Mouse (Mus musculus) hindbrain, embryonic 15.5 days (tissue): Measurements from ENCODE around the gene Epop. TPM values are rescaled to one million over a fixed set of nuclear protein-coding genes. Genes with fewer than 3 reads are reported as not detected.
"Not testable (repeated sequence)": the region's sequence is repeated elsewhere in the genome, so short reads cannot be mapped to it uniquely, and the experiment has no call there.

Experiments
- ATAC-seq: fragments of 200-750 bp; cut with Nextera tagmentation; 2 replicates; pipeline ENCODE4 v1.8.0; 2017; ENCODE audit warnings: low read depth, moderate number of reproducible peaks, moderate TSS enrichment; ENCODE audit not compliant: low FRiP score
- H3K27ac ChIP-seq: fragments of 300-500 bp; sonication (generic); replicated peaks from 2 replicates; pipeline ENCODE4 v1.5.1; 2015; ENCODE audit warnings: mild to moderate bottlenecking, inconsistent platforms
- H3K27me3 ChIP-seq: fragments of 300-500 bp; sonication (generic); 2 replicates; pipeline ENCODE4 v1.6.1; 2015; ENCODE audit warnings: control low read depth, inconsistent platforms
- H3K36me3 ChIP-seq: fragments of 300-500 bp; sonication (generic); 2 replicates; pipeline ENCODE4 v1.6.1; 2015; ENCODE audit warnings: control low read depth, inconsistent platforms
- H3K4me1 ChIP-seq: fragments of 300-500 bp; sonication (generic); replicated peaks from 2 replicates; pipeline ENCODE4 v1.6.1; 2015; ENCODE audit warnings: control low read depth, inconsistent platforms
- H3K4me2 ChIP-seq: fragments of 300-500 bp; sonication (generic); 2 replicates; pipeline ENCODE4 v1.6.1; 2015; ENCODE audit warnings: moderate library complexity, mild to moderate bottlenecking, inconsistent platforms
- H3K4me3 ChIP-seq: fragments of 300-500 bp; sonication (generic); 2 replicates; pipeline ENCODE4 v1.5.1; 2015; ENCODE audit warnings: mild to moderate bottlenecking, inconsistent platforms
- H3K9ac ChIP-seq: fragments of 300-500 bp; sonication (generic); 2 replicates; pipeline ENCODE4 v1.6.1; 2015; ENCODE audit warnings: inconsistent platforms
- H3K9me3 ChIP-seq: fragments of 300-500 bp; sonication (generic); 2 replicates; pipeline ENCODE4 v1.6.1; 2016; ENCODE audit warnings: control low read depth, inconsistent platforms
- WGBS: fragments of 180-500 bp; shearing (Covaris S2); methylation state at CpG from one replicate; pipeline ENCODE4 v1.1.7; 2015; 5-methylcytosine and 5-hydroxymethylcytosine counted together
- polyA plus RNA-seq: library from polyadenylated mRNA; unstranded; fragments of >200 nt; fragmentation: Nextera tagmentation; extraction: Ambion mirVana; gene quantifications from 2 replicates; pipeline ENCODE4 v1.2.1, GENCODE M21; 2015

Epop gene
- polyA plus RNA-seq, 1 experiment from 2014 or later, result 3.0 TPM

DNA sequence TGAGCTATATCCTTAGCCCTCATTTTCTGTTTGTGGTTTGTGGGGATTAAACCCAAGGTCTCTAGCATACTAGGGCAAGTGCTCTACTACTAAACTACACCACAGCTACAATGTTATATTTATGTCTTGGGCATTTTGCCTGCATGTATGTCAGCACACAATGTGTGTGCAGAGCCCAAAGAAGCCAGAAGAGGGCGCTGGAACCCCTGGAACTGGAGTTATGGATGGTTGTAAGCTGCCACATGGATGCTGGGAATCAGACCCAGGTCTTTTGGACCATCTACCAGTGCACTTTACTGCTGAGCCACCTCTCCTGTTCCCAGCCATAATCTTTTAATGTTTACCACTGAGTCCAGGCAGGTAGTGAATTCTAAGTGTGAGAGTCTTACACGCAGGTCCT, 13.2 kb upstream of the Epop start:
- Histone ChIP-seq H3K4me3 (no peak overlapping the region), H3K9me3 (no peaks in the 10 kb centered on the region), H3K27ac (no peak overlapping the region), H3K4me1 (no peaks in the 10 kb centered on the region), H3K36me3 (no peaks in the 10 kb centered on the region), H3K4me2 (no peak overlapping the region), H3K27me3 (no peaks in the 10 kb centered on the region), H3K9ac (no peak overlapping the region)
- ATAC-seq, result no peak
- 51% methylated on average over 2 of the region's 2 CpGs for WGBS

DNA sequence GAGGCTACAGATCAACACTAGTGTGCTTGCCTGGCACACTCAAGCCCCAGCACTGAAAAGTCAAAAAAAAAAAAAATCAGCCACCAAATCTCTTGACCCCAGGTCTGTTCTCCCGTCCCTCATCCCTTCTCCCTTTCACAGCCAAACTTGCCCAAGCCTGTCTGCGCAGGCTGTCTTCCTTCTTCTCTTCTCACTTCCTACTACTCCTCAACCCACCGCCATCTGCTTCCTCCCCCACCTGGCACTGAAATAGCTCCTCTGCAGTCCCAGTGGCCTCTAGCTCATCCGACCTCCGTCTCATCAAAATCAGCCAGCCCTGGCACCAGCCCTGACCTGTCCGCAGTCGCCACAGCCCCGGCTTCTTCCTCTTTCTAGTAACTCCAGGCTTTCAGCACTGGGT, 12.2 kb upstream of the Epop start:
- WGBS, result 63% methylated on average over 8 of the region's 8 CpGs

DNA sequence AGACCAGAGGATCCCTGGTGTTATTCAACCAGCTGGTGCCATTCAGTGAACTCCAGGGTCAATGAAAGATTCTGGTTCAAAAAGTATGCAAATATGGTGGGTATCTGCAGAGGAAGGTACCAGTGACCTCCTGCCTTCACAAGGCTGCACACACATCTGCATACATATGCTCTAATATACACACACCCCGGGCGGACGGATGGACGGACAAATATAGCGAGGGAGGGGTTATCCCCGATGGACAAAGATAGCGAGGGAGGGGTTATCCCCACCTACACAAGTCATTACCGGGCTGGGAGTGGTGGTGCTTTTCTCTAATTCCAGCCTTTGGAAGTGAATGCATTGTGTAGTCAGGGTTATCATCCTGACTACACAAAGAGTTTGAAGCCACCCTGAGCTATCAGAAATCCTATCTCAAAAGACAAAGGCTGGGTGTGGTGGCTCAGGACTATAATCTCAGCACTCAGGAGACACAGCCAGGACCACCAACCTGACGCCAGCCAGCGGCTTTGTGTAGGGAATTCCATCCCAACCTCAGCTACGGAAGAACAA, 6.0 kb upstream of the Epop start:
- 81% methylated on average over 11 of the region's 11 CpGs for WGBS
- Histone ChIP-seq H3K4me2 (no peak overlapping the region), H3K27me3 (peaks cover 15% of the 10 kb centered on the region), H3K36me3 (no peaks in the 10 kb centered on the region), H3K27ac (no peak overlapping the region), H3K9ac (no peak overlapping the region), H3K4me3 (no peak overlapping the region), H3K4me1 (no peaks in the 10 kb centered on the region), H3K9me3 (no peaks in the 10 kb centered on the region)
- ATAC-seq, result no peak

More for the DNA sequence above, 12.2 kb upstream of the Epop start:
- H3K9me3 ChIP-seq, result no peaks in the 10 kb centered on the region
- H3K4me2 ChIP-seq, result no peak overlapping the region
- no peak overlapping the region for H3K27ac ChIP-seq
- no peak overlapping the region for H3K9ac ChIP-seq
- no peaks in the 10 kb centered on the region for H3K36me3 ChIP-seq
- no peak for ATAC-seq
- no peaks in the 10 kb centered on the region for H3K4me1 ChIP-seq
- no peak overlapping the region for H3K4me3 ChIP-seq
- no peaks in the 10 kb centered on the region for H3K27me3 ChIP-seq

DNA sequence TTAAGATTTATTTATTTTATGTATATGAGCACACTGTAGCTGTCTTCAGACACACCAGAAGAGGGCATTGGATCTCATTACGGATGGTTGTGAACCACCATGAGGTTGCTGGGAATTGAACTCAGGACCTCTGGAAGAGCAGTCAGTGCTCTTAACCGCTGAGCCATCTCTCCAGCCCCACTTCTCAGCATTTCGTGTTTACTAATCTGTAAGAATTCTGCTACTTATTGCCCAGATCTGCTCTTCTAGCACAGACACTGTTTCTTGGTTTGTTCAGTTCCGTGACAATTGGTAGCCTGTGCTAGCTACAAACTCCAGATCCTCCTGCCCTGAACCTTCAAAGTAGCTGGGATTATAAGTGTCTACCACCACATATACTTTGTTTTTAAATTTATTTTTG, 2.9 kb upstream of the Epop start:
- H3K27ac ChIP-seq, H3K4me3 ChIP-seq, H3K9ac ChIP-seq, ATAC-seq, H3K9me3 ChIP-seq, H3K4me2 ChIP-seq, H3K36me3 ChIP-seq: not testable (repeated sequence)
- H3K4me1 ChIP-seq, result peaks cover 25% of the 10 kb centered on the region
- 87% methylated on average over 4 of the region's 4 CpGs for WGBS
- H3K27me3 ChIP-seq, result peaks cover 43% of the 10 kb centered on the region

DNA sequence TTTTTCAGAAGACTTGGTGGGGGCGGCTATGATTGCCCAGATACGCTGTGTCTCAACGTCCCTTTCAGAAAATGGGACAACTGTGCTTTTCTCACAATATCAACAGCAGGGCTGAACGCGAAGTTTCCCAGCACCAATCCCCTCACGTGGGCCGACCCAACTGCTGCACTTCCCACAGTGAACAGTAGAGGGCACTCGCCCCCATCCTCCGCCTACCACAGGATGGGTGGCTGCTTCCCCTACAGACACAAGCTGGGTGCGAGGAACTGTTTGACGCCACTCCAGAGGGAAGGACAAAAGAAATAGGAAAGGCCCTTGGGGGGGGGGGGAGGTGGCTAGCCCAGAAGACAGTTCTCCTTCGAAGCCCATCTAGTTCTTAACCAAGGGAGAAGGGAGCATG, 2.4 kb upstream of the Epop start:
- H3K9ac ChIP-seq, result no peak overlapping the region
- H3K36me3 ChIP-seq, result no peaks in the 10 kb centered on the region
- WGBS, result 4% methylated on average over 12 of the region's 12 CpGs
- H3K27me3 ChIP-seq, result peaks cover 48% of the 10 kb centered on the region
- no peak overlapping the region for H3K4me3 ChIP-seq
- H3K9me3 ChIP-seq, result no peaks in the 10 kb centered on the region
- H3K27ac ChIP-seq, result no peak overlapping the region
- ATAC-seq, result peak; percentile 33; the same call in 1 of the 2 replicates
- no peak overlapping the region for H3K4me2 ChIP-seq
- peaks cover 30% of the 10 kb centered on the region for H3K4me1 ChIP-seq

DNA sequence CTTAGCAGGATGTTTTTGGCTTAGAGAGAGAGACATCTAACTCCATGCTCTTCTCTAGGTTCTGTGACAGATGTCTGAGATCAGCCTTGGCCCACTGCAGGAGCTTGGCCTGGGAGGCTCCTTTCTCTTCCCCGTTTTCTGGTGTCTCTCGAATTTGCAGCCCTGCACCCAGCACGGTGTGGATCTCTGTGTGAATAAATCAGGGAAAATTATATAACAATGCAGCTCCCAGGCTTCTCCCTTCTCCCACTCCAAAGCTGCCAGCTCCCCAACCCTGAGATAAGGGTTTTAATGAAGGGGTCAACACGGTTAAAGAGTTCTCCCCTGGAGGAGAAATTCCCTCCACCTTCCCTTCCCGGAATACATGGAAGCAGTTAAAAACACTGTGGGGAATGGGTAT, 2.0 kb upstream of the Epop start:
- peaks cover 52% of the 10 kb centered on the region for H3K27me3 ChIP-seq
- ATAC-seq, result no peak
- H3K4me3 ChIP-seq, result no peak overlapping the region
- no peak overlapping the region for H3K27ac ChIP-seq
- no peak overlapping the region for H3K4me2 ChIP-seq
- no peaks in the 10 kb centered on the region for H3K36me3 ChIP-seq
- no peak overlapping the region for H3K9ac ChIP-seq
- 13% methylated on average over 5 of the region's 5 CpGs for WGBS
- peaks cover 32% of the 10 kb centered on the region for H3K4me1 ChIP-seq
- no peaks in the 10 kb centered on the region for H3K9me3 ChIP-seq

DNA sequence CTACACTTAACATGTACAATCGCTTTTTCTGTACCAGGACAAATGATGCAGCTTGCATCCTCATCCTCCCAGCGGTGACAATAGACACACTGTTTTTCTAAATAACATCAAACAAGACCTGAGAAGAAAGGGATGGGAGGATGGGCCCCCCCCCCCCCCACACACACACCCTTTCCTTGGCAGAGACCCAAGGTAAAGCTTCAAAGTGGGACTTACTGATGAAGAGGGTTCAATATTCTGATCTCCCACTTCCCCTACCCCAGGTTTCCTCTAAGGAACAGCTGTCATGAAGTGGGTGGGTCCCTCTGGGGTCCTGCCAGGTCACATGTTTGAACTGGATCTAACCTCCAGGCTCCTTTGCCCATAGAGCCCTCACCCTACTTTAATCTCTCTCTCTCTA, 1.5 kb upstream of the Epop start:
- no peak overlapping the region for H3K9ac ChIP-seq
- peaks cover 32% of the 10 kb centered on the region for H3K4me1 ChIP-seq
- no peak overlapping the region for H3K4me2 ChIP-seq
- H3K36me3 ChIP-seq, result no peaks in the 10 kb centered on the region
- no peak overlapping the region for H3K4me3 ChIP-seq
- 27% methylated on average over 2 of the region's 2 CpGs for WGBS
- peaks cover 56% of the 10 kb centered on the region for H3K27me3 ChIP-seq
- H3K27ac ChIP-seq, result no peak overlapping the region
- H3K9me3 ChIP-seq, result no peaks in the 10 kb centered on the region
- no peak for ATAC-seq

DNA sequence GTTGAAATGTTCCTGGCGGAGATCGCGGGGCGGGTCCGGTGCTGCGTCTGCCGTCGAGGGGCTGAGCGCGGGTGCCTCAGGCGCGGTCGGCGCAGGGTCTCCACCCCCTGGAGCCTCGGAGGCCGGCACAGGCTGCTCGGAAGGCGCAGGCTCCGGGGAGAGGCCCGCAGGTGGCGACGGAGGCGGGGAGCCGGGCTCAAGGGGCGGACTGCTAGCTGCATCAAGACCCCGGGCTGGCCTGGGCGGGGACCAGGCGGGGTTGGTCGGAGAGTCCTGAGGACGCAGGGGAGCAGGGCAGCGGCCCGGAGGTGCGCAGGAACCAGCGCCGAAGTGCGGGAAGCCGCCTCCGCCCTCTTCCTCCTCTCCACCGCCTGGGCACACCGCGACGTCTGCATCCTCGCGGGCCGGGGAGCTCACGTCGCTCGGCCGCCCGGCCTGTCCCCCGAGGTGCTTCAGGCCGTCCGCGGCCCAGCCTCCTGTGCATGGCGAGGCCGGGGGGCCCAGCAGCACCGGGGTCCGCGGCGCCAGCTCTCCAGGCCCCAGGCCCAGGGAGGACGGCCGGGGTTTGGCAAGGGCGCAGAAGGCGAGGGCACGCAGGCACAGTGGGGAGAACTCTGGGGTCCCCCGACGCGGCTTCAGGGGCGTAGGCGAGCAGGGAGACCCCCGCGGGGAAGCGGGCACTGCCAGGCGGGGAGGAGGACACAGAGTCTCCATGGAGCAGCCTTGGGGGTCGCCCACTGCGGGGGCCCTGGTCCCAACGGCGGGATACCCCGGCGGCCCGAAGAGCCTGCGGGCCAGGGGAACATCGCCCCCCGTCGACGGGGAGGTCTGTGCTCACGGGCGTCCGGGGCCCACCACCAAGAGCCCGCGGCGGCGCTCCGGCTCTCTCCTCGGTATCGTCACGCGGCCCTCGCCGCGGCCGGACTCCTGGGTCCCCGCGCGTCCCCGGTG, 659 bp downstream of the Epop start:
- H3K9me3 ChIP-seq, result no peaks in the 10 kb centered on the region
- peak overlapping the region; percentile 91 for H3K4me2 ChIP-seq
- no peak overlapping the region for H3K27ac ChIP-seq
- H3K4me1 ChIP-seq, result peaks cover 32% of the 10 kb centered on the region
- no peaks in the 10 kb centered on the region for H3K36me3 ChIP-seq
- H3K9ac ChIP-seq, result peak overlapping the region; percentile 63
- under 1% methylated on average over 101 of the region's 106 CpGs for WGBS
- H3K4me3 ChIP-seq, result peak overlapping the region; percentile 70
- peaks cover 71% of the 10 kb centered on the region for H3K27me3 ChIP-seq
- peak; percentile 54 for ATAC-seq

DNA sequence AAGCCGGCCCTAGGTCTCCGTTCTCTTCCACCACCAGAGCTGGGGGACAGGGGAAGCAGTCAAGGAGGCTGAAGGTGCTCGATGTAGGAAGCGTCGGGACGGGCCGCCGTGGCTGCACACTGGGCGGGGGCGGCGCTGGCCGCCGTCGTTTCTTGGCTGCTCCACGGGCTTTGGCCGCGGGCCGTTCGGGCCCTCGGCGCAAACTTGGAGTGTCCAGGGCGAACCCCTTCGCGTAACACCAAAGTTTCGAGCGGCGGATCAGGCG, 1.3 kb downstream of the Epop start:
- ATAC-seq, result no peak
- Histone ChIP-seq H3K4me2 (peak overlapping the region; percentile 91), H3K4me1 (peaks cover 32% of the 10 kb centered on the region), H3K27me3 (peaks cover 71% of the 10 kb centered on the region), H3K4me3 (peak overlapping the region; percentile 70), H3K9ac (no peak overlapping the region), H3K27ac (no peak overlapping the region), H3K36me3 (no peaks in the 10 kb centered on the region), H3K9me3 (no peaks in the 10 kb centered on the region)
- 0% methylated on average over 28 of the region's 28 CpGs for WGBS

DNA sequence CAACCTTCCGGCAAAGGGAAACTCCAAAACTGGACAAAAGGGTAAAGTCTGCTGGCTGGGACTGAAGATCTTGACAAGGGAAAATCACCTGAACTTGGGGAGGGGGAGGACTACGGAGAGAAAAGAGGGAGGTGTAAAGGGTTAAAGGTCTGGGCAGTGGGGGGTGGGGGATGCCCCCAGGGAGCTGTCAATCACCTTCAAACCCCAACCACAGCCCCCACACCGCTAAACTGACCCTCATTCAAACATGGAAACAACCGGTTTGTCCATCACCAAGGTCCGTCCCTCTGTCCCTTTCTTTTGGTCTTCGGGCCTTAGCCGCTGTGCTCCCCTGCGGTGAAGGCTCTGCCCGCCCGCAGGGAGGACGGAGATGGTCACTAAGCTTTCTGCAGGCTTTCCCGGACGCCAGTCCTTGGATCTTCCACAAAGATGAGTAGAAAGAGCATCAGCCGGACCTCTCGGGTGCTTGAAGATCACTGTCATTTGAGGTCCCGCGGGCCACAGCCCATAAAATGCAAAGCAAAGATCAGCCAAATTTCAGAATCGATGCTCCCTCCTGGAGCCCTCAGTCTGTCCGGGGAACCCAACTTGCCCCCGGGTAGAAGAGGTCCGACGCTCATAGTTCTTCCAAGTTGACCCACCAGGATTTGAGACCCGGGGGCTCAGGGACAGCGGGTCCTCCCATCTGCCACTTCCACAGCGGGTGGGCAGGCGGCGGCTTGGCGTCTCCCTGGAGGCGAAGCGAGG, 1.8 kb downstream of the Epop start:
- WGBS, result 2% methylated on average over 30 of the region's 30 CpGs
- H3K4me3 ChIP-seq, result peak overlapping the region; percentile 70
- no peak overlapping the region for H3K27ac ChIP-seq
- no peaks in the 10 kb centered on the region for H3K9me3 ChIP-seq
- H3K4me2 ChIP-seq, result peak overlapping the region; percentile 91
- peaks cover 71% of the 10 kb centered on the region for H3K27me3 ChIP-seq
- H3K4me1 ChIP-seq, result peaks cover 32% of the 10 kb centered on the region
- no peak overlapping the region for H3K9ac ChIP-seq
- H3K36me3 ChIP-seq, result no peaks in the 10 kb centered on the region
- no peak for ATAC-seq

DNA sequence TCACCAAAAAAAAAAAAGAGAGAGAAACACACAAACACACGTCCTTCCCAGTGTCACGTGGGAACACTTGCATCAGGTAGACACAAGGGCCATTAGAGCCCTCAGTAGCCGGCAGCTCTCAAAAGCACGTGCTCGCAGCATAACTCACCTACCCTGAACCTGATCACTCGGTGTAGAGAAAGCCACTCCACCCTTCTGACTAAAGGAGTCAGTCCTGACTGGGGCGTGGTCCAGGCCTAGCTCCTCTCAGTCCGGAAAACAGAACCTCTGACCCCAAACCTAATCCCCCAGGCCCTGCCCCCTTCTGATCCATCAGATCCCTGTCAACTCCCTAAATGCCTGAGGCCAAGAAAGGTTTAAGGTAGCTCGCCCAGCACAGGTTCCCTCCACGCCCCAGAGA, 2.7 kb downstream of the Epop start:
- Histone ChIP-seq H3K4me3 (no peak overlapping the region), H3K4me1 (peaks cover 32% of the 10 kb centered on the region), H3K4me2 (no peak overlapping the region), H3K27me3 (peaks cover 68% of the 10 kb centered on the region), H3K36me3 (no peaks in the 10 kb centered on the region), H3K9me3 (no peaks in the 10 kb centered on the region), H3K27ac (no peak overlapping the region), H3K9ac (no peak overlapping the region)
- no peak for ATAC-seq
- WGBS, result 8% methylated on average over 10 of the region's 10 CpGs

DNA sequence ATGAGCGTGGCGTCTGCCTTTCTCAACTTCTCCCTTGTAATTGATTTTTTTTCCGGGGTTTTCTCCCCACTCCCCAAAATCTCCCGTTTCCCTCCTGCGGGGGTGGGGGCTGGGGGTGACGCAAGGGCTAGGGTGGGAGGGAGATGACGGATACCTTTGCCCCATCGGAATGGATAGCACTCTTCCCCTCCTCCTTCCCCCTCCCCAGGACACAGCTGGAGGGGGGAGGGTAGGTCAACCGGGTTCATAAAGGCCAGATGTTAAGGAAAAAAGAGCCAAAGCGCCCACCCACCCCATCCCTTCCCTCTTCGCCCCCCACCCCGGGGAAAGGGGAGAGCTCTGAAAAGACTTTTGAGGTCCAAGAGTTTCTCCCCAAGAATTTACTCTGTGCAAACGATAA, 3.1 kb downstream of the Epop start:
- Histone ChIP-seq H3K4me1 (peaks cover 32% of the 10 kb centered on the region), H3K4me2 (no peak overlapping the region), H3K9me3 (no peaks in the 10 kb centered on the region), H3K27me3 (peaks cover 65% of the 10 kb centered on the region), H3K4me3 (no peak overlapping the region), H3K9ac (no peak overlapping the region), H3K27ac (no peak overlapping the region), H3K36me3 (no peaks in the 10 kb centered on the region)
- no peak for ATAC-seq
- 9% methylated on average over 13 of the region's 13 CpGs for WGBS
